In the genomic region with DNA sequence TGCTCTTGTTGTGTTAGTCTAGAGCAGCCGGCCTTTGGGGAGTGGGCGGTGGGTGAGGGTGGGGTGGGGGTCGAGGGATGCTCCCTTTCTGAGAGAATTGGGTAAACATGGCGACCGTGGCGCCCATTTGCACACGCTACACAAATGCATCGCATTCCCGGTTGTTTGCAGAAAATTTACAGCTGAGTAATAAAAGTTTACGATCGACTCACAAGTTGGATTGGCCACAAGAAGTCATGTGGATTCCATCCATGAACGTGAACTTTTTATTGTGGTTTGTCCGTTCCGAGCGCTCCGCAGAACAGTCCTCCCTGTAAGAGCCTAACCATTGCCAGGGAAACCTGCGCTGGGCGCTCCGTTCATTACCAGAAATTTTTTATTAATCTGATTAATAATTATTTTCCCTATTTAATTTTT, we compare ENCODE assay signal across 8 mouse cellular contexts. TPM values are rescaled to one million over a fixed set of nuclear protein-coding genes. Genes with fewer than 3 reads are reported as not detected.
DNase-seq lines count a peak whose midpoint lies in the region; ATAC-seq lines count a peak whose summit lies in the region.

Gene Hoxc6 (plus strand): TSS at position 319 of the 417 bp plus-strand sequence.

- H3K27ac ChIP-seq in heart, embryonic 11.5 days (ENCODE audit: low read depth, low read length) = no peak within 1 kb of the TSS
- H3K27ac ChIP-seq in hindbrain, embryonic 14.5 days = no peak within 1 kb of the TSS
- H3K27ac ChIP-seq in liver, embryonic 12.5 days = no peak within 1 kb of the TSS

- H3K4me1 ChIP-seq in heart, embryonic 11.5 days (ENCODE audit: control insufficient read depth, insufficient read depth, low read length) = peaks cover 19% of the 10 kb centered on the region; the same call in 1 of the 2 replicates
- 0 out of 2 replicates have a peak, but pooled peaks cover 4% of the 10 kb centered on the region for H3K4me1 ChIP-seq in hindbrain, embryonic 14.5 days (replicated peaks; ENCODE audit: control insufficient read depth, insufficient read depth, low read length)
- H3K4me1 ChIP-seq in liver, embryonic 12.5 days = peaks cover 17% of the 10 kb centered on the region; the same call in 1 of the 2 replicates

- H3K9ac ChIP-seq in heart, embryonic 11.5 days (ENCODE audit: low read depth, low read length) = no peak within 1 kb of the TSS
- H3K9ac ChIP-seq in hindbrain, embryonic 14.5 days = no peak within 1 kb of the TSS
- H3K9ac ChIP-seq in liver, embryonic 12.5 days = peak within 1 kb of the TSS; percentile 19; the same call in 1 of the 2 replicates

- H3K9me3 ChIP-seq in heart, embryonic 11.5 days (replicated peaks; ENCODE audit: control insufficient read depth, low read length) = no peaks in the 10 kb centered on the region
- H3K9me3 ChIP-seq in hindbrain, embryonic 14.5 days (ENCODE audit: control insufficient read depth, low read length) = no peaks in the 10 kb centered on the region
- no peaks in the 10 kb centered on the region for H3K9me3 ChIP-seq in liver, embryonic 12.5 days (replicated peaks)

- intact Hi-C loops in heart, postnatal 14 days (cut with DNase I) = no loop called here

- peak within 1 kb of the TSS; percentile 89 for H3K4me2 ChIP-seq in heart, embryonic 11.5 days
- H3K4me2 ChIP-seq in hindbrain, embryonic 14.5 days (replicated peaks) = peak within 1 kb of the TSS; percentile 49
- H3K4me2 ChIP-seq in liver, embryonic 12.5 days = peak within 1 kb of the TSS; percentile 69

- 3% methylated on average over 19 of the region's 19 CpGs for whole genome bisulfite sequencing in heart, embryonic 11.5 days (ENCODE audit: insufficient replicate concordance)
- WGBS in hindbrain, embryonic 14.5 days = 3% methylated on average over 19 of the region's 19 CpGs
- 2% methylated on average over 19 of the region's 19 CpGs for WGBS in liver, embryonic 12.5 days (ENCODE audit: insufficient replicate concordance)

- peak within 1 kb of the TSS; percentile 55 for H3K4me3 ChIP-seq in heart, embryonic 11.5 days (ENCODE audit: low read depth, low read length)
- peak within 1 kb of the TSS; percentile 28; the same call in 1 of the 2 replicates for H3K4me3 ChIP-seq in hindbrain, embryonic 14.5 days (replicated peaks; ENCODE audit: low read length)
- peak within 1 kb of the TSS; percentile 48 for H3K4me3 ChIP-seq in liver, embryonic 12.5 days

- no peak for DNase-seq in heart, postnatal 14 days
- peak; percentile 58 for DNase-seq in adrenal gland, postnatal 14 days
- DNase-seq in hindbrain, embryonic 14.5 days (ENCODE audit: low spot score) = no peak
- DNase-seq in left cerebral cortex, adult 9 months (ENCODE audit: low spot score in 2 of 2) = no peak
- DNase-seq in left cerebral cortex, adult 18-20 months (ENCODE audit: low spot score in 2 of 2) = no peak
- DNase-seq in thymus, adult 18-20 months = no peak

- no peak for ATAC-seq in heart, embryonic 11.5 days (replicated peaks; ENCODE audit: insufficient number of reproducible peaks, low FRiP score, low TSS enrichment)
- ATAC-seq in hindbrain, embryonic 14.5 days (ENCODE audit: low FRiP score) = no peak
- ATAC-seq in liver, embryonic 12.5 days = no peak

- no peaks in the 10 kb centered on the region for H3K36me3 ChIP-seq in heart, embryonic 11.5 days (ENCODE audit: control insufficient read depth, insufficient read depth, low read length)
- no peaks in the 10 kb centered on the region for H3K36me3 ChIP-seq in hindbrain, embryonic 14.5 days (replicated peaks; ENCODE audit: control insufficient read depth, insufficient read depth)
- no peaks in the 10 kb centered on the region for H3K36me3 ChIP-seq in liver, embryonic 12.5 days

- peaks cover 97% of the 10 kb centered on the region for H3K27me3 ChIP-seq in heart, embryonic 11.5 days (ENCODE audit: control insufficient read depth, insufficient read depth, low read length)
- peaks cover 100% of the 10 kb centered on the region for H3K27me3 ChIP-seq in hindbrain, embryonic 14.5 days (ENCODE audit: control insufficient read depth, insufficient read depth, low read length)
- H3K27me3 ChIP-seq in liver, embryonic 12.5 days (replicated peaks) = peaks cover 99% of the 10 kb centered on the region

RNA-seq across cellular contexts. Expression of gene Hoxc6, which starts in this region (rescaled TPM):
- polyA plus RNA-seq in heart, embryonic 11.5 days (2014; fragmentation: Nextera tagmentation; extraction: Ambion mirVana) = 0.49 and 0.51 TPM in 2 replicates
- total RNA-seq in heart, postnatal 14 days (2021) = not detected
- total RNA-seq in adrenal gland, postnatal 14 days (2021) = 37.4 and 43.2 TPM in 2 replicates
- polyA plus RNA-seq in hindbrain, embryonic 14.5 days (2014; fragmentation: Nextera tagmentation; extraction: Ambion mirVana) = 20.9 and 24.8 TPM in 2 replicates
- 0.17 and 0.19 TPM in 2 replicates for polyA plus RNA-seq in liver, embryonic 12.5 days (2016; fragmentation: Nextera tagmentation; extraction: Ambion mirVana)
- total RNA-seq in left cerebral cortex, adult 18-20 months (2021) = not detected

Comparison
In these comparisons a context has a peak if more than half of its experiments do, and no peak if none do; other contexts are left out.
1. RNA of gene Hoxc6 (total RNA-seq): 37.4 to 43.2 TPM in adrenal gland, postnatal 14 days; not detected in heart, postnatal 14 days and not detected in left cerebral cortex, adult 18-20 months; every median in the first group is over 10 times any median in the second.
2. RNA of gene Hoxc6 (polyA plus RNA-seq): 20.9 to 24.8 TPM in hindbrain, embryonic 14.5 days; 0.49 to 0.51 TPM in heart, embryonic 11.5 days and 0.17 to 0.19 TPM in liver, embryonic 12.5 days; every median in the first group is over 10 times any median in the second.
3. Peak in every context shown above with its lines, with median percentiles within 50 percentile points of each other: H3K4me2 ChIP-seq and H3K4me3 ChIP-seq.